Mouse (Mus musculus): ENCODE data around the gene Pla2g5.
"Not testable (repeated sequence)": the region's sequence is repeated elsewhere in the genome, so short reads cannot be mapped to it uniquely, and the experiment has no call there.

Pla2g5 gene

DNA sequence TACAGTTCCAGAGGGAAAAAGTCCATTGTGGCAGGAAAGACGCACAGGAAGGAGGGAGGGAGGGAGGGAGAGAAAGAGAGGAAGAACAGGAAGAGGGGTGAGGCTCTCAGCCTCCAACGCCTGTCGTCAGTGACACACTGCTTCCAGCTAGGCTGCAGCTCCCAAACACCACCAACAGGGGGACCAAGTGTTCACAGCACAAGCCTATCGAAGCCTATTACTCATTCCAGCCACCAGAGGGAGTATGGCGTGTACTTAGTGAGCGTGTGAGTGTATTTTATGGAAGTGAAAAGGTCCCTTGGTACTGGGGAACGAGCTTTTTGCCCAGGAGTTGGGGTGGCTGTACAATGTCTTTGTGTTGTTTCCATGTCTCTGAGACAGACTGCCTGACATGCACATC, 6.8 kb downstream of the Pla2g5 start:
- peak; percentile 84 for DNase-seq

GRCm38 (mm10) chr4:138855092-138855632, 8.1 kb downstream of the Pla2g5 start:
- DNase-seq, result no peak

GRCm38 (mm10) chr4:138852961-138853360, 10.3 kb downstream of the Pla2g5 start:
- no peak for DNase-seq

DNA sequence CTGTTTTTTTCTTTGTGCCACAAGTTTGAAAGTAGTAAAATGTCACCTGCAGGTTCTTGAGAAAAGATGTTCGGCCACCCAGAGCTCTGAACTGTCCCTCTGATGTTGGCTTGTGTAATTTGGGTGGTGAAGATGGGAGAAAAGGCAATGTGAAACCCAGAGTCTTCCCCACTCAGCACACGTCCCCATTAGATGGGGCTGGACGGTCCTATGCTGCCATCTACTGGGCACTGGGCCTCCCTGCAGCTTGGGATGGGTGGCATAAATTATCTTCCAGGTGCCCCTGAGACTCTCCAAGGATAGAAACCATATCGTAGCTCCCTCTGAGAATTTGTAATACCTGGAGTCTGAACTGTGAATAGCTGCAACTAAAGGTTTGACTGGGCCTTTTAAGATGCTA, 11.8 kb downstream of the Pla2g5 start:
- peak; percentile 76 for DNase-seq

DNA sequence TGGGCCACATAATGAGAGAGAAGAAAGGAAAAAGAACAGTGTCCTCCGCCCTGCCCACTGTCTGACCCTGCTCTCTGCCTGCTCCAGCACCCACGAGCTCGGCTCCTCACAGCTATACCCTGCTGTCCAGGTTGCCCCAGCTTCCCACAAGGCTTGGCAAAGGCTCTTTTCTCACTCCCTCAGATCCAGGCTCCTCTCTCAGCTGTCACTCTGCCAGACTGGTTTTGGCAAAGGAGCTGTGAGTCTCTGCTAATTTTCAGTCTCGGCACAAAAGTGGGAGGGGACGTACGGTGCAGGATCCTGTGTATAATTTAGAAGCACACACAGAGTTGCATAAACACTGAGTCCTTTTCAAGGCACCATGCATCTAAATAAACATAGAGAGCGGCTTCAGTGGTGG, 21.9 kb downstream of the Pla2g5 start:
- peak; percentile 72 for DNase-seq

DNA sequence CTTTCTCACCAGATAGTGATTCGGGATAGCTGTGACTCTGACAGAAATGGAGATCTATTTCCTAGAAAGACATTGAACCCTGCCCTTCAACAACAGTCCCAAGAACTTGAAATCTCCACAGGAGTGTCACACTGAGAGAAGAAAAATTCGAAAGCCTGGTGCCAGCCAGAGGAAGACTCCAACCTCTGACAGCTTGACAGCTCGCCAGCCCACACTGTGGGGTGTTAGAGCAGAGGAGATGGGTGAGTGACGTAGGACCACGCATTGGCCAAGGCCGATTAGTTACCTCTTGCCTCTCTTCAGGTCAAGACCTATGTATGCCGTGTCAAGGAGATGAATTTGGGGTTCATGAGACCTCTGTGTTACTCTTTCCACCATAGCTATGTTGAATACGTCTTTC, 22.6 kb downstream of the Pla2g5 start:
- no peak for DNase-seq

- no peak for DNase-seq
Measured at GRCm38 (mm10) chr4:138839806-138840205, 23.5 kb downstream of the Pla2g5 start.

GRCm38 (mm10) chr4:138827147-138827546, 36.1 kb downstream of the Pla2g5 start:
- no peak for DNase-seq

GRCm38 (mm10) chr4:138825751-138826567, 37.3 kb downstream of the Pla2g5 start:
- DNase-seq, result peak; percentile 20

DNA sequence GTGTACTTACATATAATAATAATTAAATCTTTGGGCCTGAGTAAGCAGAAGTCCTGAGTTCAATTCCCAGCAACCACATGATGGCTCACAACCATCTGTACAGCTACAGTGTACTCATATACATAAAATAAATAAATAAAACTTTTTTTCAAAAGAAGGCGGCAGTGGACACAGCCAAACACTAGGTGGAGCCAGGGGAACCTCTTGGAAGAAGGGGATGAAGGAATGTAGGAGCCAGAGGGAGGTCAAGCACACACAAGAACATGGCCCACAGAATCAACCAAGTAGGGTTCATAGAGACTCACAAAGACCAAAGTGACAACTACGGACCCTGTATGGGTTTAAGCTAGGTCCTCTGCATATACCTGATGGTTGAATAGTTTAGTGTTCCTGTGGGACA, 38.6 kb downstream of the Pla2g5 start:
- peak; percentile 40 for DNase-seq

- not testable (repeated sequence) for DNase-seq
Measured at GRCm38 (mm10) chr4:138824161-138824560, 39.1 kb downstream of the Pla2g5 start.

DNA sequence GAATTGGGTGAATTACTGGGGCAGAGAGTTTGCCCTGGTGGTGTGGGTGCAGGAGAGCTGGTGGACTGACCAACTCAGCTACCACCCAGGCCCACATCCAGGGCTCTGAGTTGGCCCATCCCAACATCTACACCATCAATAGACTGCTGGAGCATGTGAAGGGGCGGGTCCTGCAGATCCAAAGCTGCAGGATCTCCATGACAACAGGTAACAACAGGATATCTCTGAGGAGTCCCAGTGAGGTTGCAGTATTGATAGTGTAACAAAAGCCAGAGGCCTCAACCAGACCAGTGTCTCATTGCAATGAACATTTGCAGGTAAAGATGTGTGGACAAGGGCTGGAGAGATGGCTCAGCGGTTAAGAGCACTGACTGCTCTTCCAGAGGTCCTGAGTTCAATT, 42.2 kb downstream of the Pla2g5 start:
- DNase-seq, result no peak

GRCm38 (mm10) chr4:138819101-138819500, 44.2 kb downstream of the Pla2g5 start:
- peak; percentile 48 for DNase-seq

DNA sequence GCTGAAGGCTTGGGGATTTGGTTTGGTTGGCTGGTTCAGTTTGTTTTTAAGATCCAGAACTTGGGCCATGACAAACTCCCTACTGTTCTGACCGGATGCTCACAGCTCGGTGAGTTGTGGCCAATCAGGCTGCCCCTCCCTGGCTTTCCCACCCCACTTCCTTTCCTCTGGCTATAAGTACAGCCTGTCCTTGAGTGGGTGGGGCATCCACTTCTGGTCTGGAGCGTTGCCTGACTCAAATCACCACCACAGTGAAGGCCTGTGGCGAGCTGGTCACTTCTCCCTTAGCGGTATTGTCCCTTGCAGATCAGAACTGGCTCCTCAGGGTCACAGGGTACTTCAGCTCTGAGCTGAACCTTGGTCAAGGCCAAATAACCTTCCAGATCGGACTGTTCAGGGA, 45.5 kb downstream of the Pla2g5 start:
- peak; percentile 13 for DNase-seq

- DNase-seq, result no peak
Measured at GRCm38 (mm10) chr4:138816166-138816565, 47.1 kb downstream of the Pla2g5 start.

DNA sequence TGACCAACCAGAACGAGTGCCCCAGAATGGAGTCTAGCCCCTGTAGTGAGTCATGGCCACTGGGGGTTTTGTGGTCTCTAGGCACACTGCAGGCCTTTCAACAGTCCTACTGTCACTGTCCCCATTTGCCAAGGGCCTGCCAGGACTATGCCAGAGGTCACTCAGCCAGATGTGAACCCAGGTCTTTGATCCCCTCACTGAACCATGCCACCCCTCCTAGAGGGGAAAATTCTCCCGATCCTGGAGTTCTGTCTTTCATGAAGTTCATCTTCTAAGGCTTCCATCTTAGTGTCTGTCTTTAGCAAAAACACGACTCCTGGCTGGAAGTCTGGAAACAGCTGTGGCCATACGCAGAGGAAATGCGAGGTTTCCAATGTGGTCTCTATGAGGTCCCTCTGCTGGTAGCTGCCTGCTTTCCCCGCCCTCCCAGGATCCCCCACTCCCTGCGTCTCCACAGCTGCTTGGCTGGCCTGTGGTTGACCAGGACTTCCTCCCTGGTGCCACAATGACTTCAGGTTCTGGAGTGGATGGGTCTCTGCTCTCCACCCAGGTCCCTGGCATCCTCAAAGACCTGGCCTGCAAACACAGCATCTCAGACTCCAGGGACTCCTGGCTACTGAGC, 56.3 kb downstream of the Pla2g5 start:
- peak; percentile 57 for DNase-seq

- DNase-seq, result no peak
Measured at GRCm38 (mm10) chr4:138806160-138806559, 57.1 kb downstream of the Pla2g5 start.

DNA sequence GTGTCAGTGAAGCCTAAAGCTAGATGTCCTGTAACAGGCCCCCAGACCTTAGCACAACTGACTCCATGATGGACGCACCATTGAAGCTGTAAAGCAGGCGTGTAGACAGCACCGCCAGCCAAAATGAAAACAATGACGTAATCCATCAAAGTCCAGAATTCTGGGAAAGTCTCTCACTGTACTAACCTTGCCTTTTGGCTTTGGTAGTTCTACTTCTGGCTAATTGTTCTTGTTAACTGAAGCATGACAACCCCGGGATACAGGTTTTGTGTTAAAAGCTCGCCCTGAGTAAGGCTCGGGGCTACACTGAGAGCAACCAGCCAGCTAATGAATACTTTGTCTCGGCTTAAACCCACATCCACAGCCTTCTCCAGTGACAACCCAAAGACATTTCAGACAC, 58.0 kb downstream of the Pla2g5 start:
- DNase-seq, result no peak

DNA sequence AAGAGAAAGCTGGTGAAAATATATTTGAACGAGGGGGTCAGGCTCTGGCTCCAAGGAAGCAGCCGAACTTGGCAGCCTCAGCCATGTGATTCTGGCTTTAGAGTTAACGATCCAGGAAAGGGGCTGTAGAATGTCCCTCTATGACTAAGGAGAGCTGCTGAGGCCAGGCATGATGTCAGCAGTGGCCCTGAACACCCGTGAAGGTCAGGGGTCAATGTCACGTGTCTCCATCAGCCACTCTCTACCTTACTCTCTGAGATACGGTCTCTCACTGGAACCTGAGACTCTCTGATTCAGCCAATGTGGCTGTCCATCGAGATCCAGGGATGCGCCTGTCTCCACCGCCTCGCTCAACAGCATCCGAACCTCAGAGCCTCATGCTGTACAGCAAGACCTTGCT, 60.4 kb downstream of the Pla2g5 start:
- DNase-seq, result no peak

- no peak for DNase-seq
Measured at GRCm38 (mm10) chr4:138801631-138802030, 61.7 kb downstream of the Pla2g5 start.

GRCm38 (mm10) chr4:138800134-138800744, 63.0 kb downstream of the Pla2g5 start:
- DNase-seq, result peak; percentile 58

DNA sequence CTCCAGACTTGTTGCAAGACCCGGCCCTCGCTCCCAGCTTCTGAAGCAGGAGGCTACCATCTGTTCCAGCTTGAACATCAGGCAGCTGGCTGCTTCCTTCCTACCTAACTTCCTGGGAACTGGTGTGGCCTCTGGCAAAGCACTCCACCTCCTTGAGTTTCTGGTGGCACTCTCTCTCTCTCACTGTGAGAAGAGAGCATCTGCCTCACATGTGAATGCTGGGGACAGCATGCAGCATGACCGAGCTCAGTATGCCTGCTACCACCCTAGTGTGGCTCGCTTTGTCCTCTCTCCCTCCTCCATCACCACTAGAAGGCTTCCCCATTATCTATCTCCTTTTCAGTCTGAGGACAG, 66.1 kb downstream of the Pla2g5 start:
- DNase-seq, result peak; percentile 19

DNA sequence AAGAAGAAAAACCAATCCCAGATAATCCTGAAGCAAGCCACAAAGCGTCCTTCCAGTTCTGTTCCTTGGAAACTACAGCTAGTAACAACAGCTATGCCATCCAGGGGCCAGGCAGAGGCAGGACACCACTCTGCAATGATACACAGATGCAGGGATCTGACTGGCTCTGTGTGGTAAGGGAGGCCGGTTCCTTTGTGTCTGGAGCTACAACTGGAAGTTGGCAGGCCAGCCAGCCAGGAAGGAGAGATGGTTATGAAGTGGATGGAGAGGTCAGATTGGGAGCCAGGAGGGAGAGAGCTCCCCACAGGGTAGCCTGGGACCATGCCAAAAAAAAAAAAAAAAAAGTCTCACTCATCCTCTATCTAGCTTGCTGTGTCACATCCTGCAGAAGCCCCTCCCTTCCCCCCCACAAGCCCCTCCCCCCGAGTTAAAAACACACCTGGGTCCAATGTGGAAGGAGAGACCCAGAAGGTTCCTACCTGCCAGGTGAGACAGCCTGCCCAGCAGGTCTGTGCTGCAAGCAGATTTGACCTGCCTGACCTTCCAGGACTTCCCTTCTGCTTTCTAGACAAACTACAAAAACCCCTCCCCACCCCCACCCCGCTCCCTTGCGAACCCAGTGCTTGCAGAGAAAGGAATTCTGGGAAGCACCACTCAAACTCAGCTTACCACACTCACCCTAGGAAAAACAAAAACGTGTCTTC, 66.6 kb downstream of the Pla2g5 start:
- no peak for DNase-seq

Data from lung, postnatal 10 days (tissue).